10 mouse cellular contexts compared by ENCODE assay signal in genomic region chr15:98168622-98169004, GRCm38 (mm10). TPM values are rescaled to one million over a fixed set of nuclear protein-coding genes. Genes with fewer than 3 reads are reported as not detected.
DNase-seq lines count a peak whose midpoint lies in the region; ATAC-seq and TF ChIP-seq lines count a peak whose summit lies in the region.
"Had no signal": no experiment of that assay in that cellular context is flagged by ENCODE, and none has a peak within 500 bp of the region (broad histone marks: within the 10 kb centered on the region; RNA-seq: fewer than 3 reads in every experiment).

No protein-coding gene starts in this region.

- H3K36me3 ChIP-seq in kidney, postnatal 0 days (ENCODE audit: insufficient read depth, low read length), result no peaks in the 10 kb centered on the region
- no peaks in the 10 kb centered on the region for H3K36me3 ChIP-seq in embryonic facial prominence, embryonic 14.5 days (ENCODE audit: control insufficient read depth, insufficient read depth, low read length)
- no peaks in the 10 kb centered on the region for H3K36me3 ChIP-seq in hindbrain, embryonic 14.5 days (replicated peaks; ENCODE audit: control insufficient read depth, insufficient read depth)
- H3K36me3 ChIP-seq in neural tube, embryonic 11.5 days (ENCODE audit: control insufficient read depth, insufficient read depth, low read length), result no peaks in the 10 kb centered on the region

- H3K4me3 ChIP-seq in kidney, postnatal 0 days (replicated peaks; ENCODE audit: low read depth, low read length), result peak overlapping the region; percentile 33; the same call in 1 of the 2 replicates
- peak overlapping the region; percentile 45 for H3K4me3 ChIP-seq in embryonic facial prominence, embryonic 14.5 days (ENCODE audit: low read depth, low read length)
- peak overlapping the region; percentile 50 for H3K4me3 ChIP-seq in hindbrain, embryonic 14.5 days (replicated peaks; ENCODE audit: low read length)
- peak overlapping the region; percentile 45 for H3K4me3 ChIP-seq in neural tube, embryonic 11.5 days (ENCODE audit: low read depth, low read length)

- H3K27me3 ChIP-seq in kidney, postnatal 0 days (ENCODE audit: insufficient read depth, low read length), result peaks cover 29% of the 10 kb centered on the region
- peaks cover 74% of the 10 kb centered on the region for H3K27me3 ChIP-seq in embryonic facial prominence, embryonic 14.5 days (replicated peaks; ENCODE audit: control insufficient read depth, insufficient read depth, low read length)
- H3K27me3 ChIP-seq in hindbrain, embryonic 14.5 days (ENCODE audit: control insufficient read depth, insufficient read depth, low read length), result peaks cover 9% of the 10 kb centered on the region; the same call in 1 of the 2 replicates
- H3K27me3 ChIP-seq in neural tube, embryonic 11.5 days (ENCODE audit: control insufficient read depth, insufficient read depth, low read length), result peaks cover 41% of the 10 kb centered on the region
- H3K27me3 ChIP-seq: Patski had no signal

- WGBS in kidney, postnatal 0 days, result 8% methylated on average over 19 of the region's 19 CpGs
- 6% methylated on average over 12 of the region's 19 CpGs for WGBS in embryonic facial prominence, embryonic 14.5 days
- 5% methylated on average over 19 of the region's 19 CpGs for WGBS in hindbrain, embryonic 14.5 days
- WGBS in neural tube, embryonic 11.5 days, result 3% methylated on average over 19 of the region's 19 CpGs

- 0 out of 2 replicates have a peak, but pooled peaks have one; percentile 5 for ATAC-seq in kidney, postnatal 0 days (replicated peaks; ENCODE audit: low FRiP score, low read depth)
- no peak for ATAC-seq in embryonic facial prominence, embryonic 14.5 days (ENCODE audit: low read depth)
- no peak for ATAC-seq in hindbrain, embryonic 14.5 days (ENCODE audit: low FRiP score)
- ATAC-seq in neural tube, embryonic 11.5 days (ENCODE audit: insufficient read depth, low FRiP score, low TSS enrichment), result no peak
- ATAC-seq: Patski had no signal

- 0 out of 2 replicates have a peak, but pooled peaks cover 6% of the 10 kb centered on the region for H3K4me1 ChIP-seq in kidney, postnatal 0 days (replicated peaks; ENCODE audit: insufficient read depth, low read length)
- H3K4me1 ChIP-seq in embryonic facial prominence, embryonic 14.5 days (ENCODE audit: control insufficient read depth, insufficient read depth, low read length), result no peaks in the 10 kb centered on the region
- H3K4me1 ChIP-seq in hindbrain, embryonic 14.5 days (replicated peaks; ENCODE audit: control insufficient read depth, insufficient read depth, low read length), result peaks cover 28% of the 10 kb centered on the region
- peaks cover 15% of the 10 kb centered on the region for H3K4me1 ChIP-seq in neural tube, embryonic 11.5 days (ENCODE audit: control insufficient read depth, insufficient read depth, low read length)

- no peak overlapping the region for H3K27ac ChIP-seq in kidney, postnatal 0 days
- H3K27ac ChIP-seq in embryonic facial prominence, embryonic 14.5 days (replicated peaks; ENCODE audit: low read depth, low read length), result no peak overlapping the region
- no peak overlapping the region for H3K27ac ChIP-seq in hindbrain, embryonic 14.5 days
- H3K27ac ChIP-seq in neural tube, embryonic 11.5 days (ENCODE audit: low read depth, low read length), result no peak overlapping the region

- TF ChIP-seq CTCF in kidney, postnatal 0 days (IDR thresholded peaks at IDR 0.05; ENCODE audit: low read depth), result no peak

- no peak overlapping the region for H3K9ac ChIP-seq in kidney, postnatal 0 days (ENCODE audit: low read depth, low read length)
- H3K9ac ChIP-seq in embryonic facial prominence, embryonic 14.5 days (ENCODE audit: low read depth, low read length), result no peak overlapping the region
- H3K9ac ChIP-seq in hindbrain, embryonic 14.5 days, result peak overlapping the region; percentile 62
- H3K9ac ChIP-seq in neural tube, embryonic 11.5 days (ENCODE audit: low read length), result no peak overlapping the region

- H3K4me2 ChIP-seq in kidney, postnatal 0 days (ENCODE audit: low read length), result no peak overlapping the region
- H3K4me2 ChIP-seq in embryonic facial prominence, embryonic 14.5 days (ENCODE audit: low read depth, low read length), result peak overlapping the region; percentile 73
- peak overlapping the region; percentile 67 for H3K4me2 ChIP-seq in hindbrain, embryonic 14.5 days (replicated peaks)
- H3K4me2 ChIP-seq in neural tube, embryonic 11.5 days (ENCODE audit: low read depth), result peak overlapping the region; percentile 72

- no peaks in the 10 kb centered on the region for H3K9me3 ChIP-seq in kidney, postnatal 0 days (replicated peaks; ENCODE audit: low read length)
- no peaks in the 10 kb centered on the region for H3K9me3 ChIP-seq in embryonic facial prominence, embryonic 14.5 days (ENCODE audit: control insufficient read depth, low read length)
- H3K9me3 ChIP-seq in hindbrain, embryonic 14.5 days (ENCODE audit: control insufficient read depth, low read length), result no peaks in the 10 kb centered on the region
- H3K9me3 ChIP-seq in neural tube, embryonic 11.5 days (ENCODE audit: control insufficient read depth, low read length), result no peaks in the 10 kb centered on the region

- no peak for DNase-seq in kidney, postnatal 0 days (ENCODE audit: low spot score)
- DNase-seq in kidney, postnatal 25 days, result no peak
- DNase-seq in embryonic facial prominence, embryonic 14.5 days (ENCODE audit: low spot score), result no peak
- no peak for DNase-seq in hindbrain, embryonic 14.5 days (ENCODE audit: low spot score)
- no peak for DNase-seq in neural tube, embryonic 11.5 days (ENCODE audit: low spot score)
- DNase-seq in spleen, postnatal 36 days (ENCODE audit: low spot score in 2 of 2), result no peak
- DNase-seq in urinary bladder, adult 18-20 months (ENCODE audit: low spot score in 2 of 2), result no peak
- DNase-seq: layer of hippocampus, adult 9-11 months had no signal

RNA-seq across cellular contexts. Expression of gene Ccdc184, which starts 1.7 kb away (rescaled TPM):
- polyA plus RNA-seq in kidney, postnatal 0 days (2015; fragmentation: Nextera tagmentation; extraction: Ambion mirVana), result 1.3 and 1.7 TPM in 2 replicates
- 2.0 and 2.5 TPM in 2 replicates for polyA plus RNA-seq in embryonic facial prominence, embryonic 14.5 days (2014; fragmentation: Nextera tagmentation; extraction: Ambion mirVana)
- 98.1 and 125 TPM in 2 replicates for polyA plus RNA-seq in hindbrain, embryonic 14.5 days (2014; fragmentation: Nextera tagmentation; extraction: Ambion mirVana)
- polyA plus RNA-seq in neural tube, embryonic 11.5 days (2014; fragmentation: Nextera tagmentation; extraction: Ambion mirVana), result 10.3 and 12.2 TPM in 2 replicates
- polyA plus RNA-seq: Patski had no signal

RNA-seq across cellular contexts. Expression of gene Asb8, which starts 3.2 kb away (rescaled TPM):
- 49.5 and 52.5 TPM in 2 replicates for polyA plus RNA-seq in kidney, postnatal 0 days (2015; fragmentation: Nextera tagmentation; extraction: Ambion mirVana)
- 58.4 and 62.5 TPM in 2 replicates for polyA plus RNA-seq in embryonic facial prominence, embryonic 14.5 days (2014; fragmentation: Nextera tagmentation; extraction: Ambion mirVana)
- polyA plus RNA-seq in hindbrain, embryonic 14.5 days (2014; fragmentation: Nextera tagmentation; extraction: Ambion mirVana), result 66.2 and 66.8 TPM in 2 replicates
- polyA plus RNA-seq in neural tube, embryonic 11.5 days (2014; fragmentation: Nextera tagmentation; extraction: Ambion mirVana), result 50.7 and 58.1 TPM in 2 replicates

RNA-seq across cellular contexts. Expression of gene Olfr288, which starts 26.7 kb away (rescaled TPM):
- polyA plus RNA-seq in kidney, postnatal 0 days (2015; fragmentation: Nextera tagmentation; extraction: Ambion mirVana), result not detected in 2 replicates
- not detected in 2 replicates for polyA plus RNA-seq in embryonic facial prominence, embryonic 14.5 days (2014; fragmentation: Nextera tagmentation; extraction: Ambion mirVana)
- not detected in 2 replicates for polyA plus RNA-seq in hindbrain, embryonic 14.5 days (2014; fragmentation: Nextera tagmentation; extraction: Ambion mirVana)
- polyA plus RNA-seq in neural tube, embryonic 11.5 days (2014; fragmentation: Nextera tagmentation; extraction: Ambion mirVana), result not detected in 2 replicates
- polyA plus RNA-seq: lung, postnatal 0 days; Patski had no signal

RNA-seq across cellular contexts. Expression of gene Gm44579, which starts 52.2 kb away (rescaled TPM):
- polyA plus RNA-seq in kidney, postnatal 0 days (2015; fragmentation: Nextera tagmentation; extraction: Ambion mirVana), result not detected in 2 replicates
- polyA plus RNA-seq in embryonic facial prominence, embryonic 14.5 days (2014; fragmentation: Nextera tagmentation; extraction: Ambion mirVana), result not detected in 2 replicates
- not detected in 2 replicates for polyA plus RNA-seq in hindbrain, embryonic 14.5 days (2014; fragmentation: Nextera tagmentation; extraction: Ambion mirVana)
- not detected in 2 replicates for polyA plus RNA-seq in neural tube, embryonic 11.5 days (2014; fragmentation: Nextera tagmentation; extraction: Ambion mirVana)
- polyA plus RNA-seq: lung, postnatal 0 days; Patski had no signal

RNA-seq across cellular contexts. Expression of gene Olfr287, which starts 52.2 kb away (rescaled TPM):
- not detected in 2 replicates for polyA plus RNA-seq in kidney, postnatal 0 days (2015; fragmentation: Nextera tagmentation; extraction: Ambion mirVana)
- polyA plus RNA-seq in embryonic facial prominence, embryonic 14.5 days (2014; fragmentation: Nextera tagmentation; extraction: Ambion mirVana), result not detected in 2 replicates
- 0.17 TPM in 1 of 2 replicates, not detected in the other for polyA plus RNA-seq in hindbrain, embryonic 14.5 days (2014; fragmentation: Nextera tagmentation; extraction: Ambion mirVana)
- polyA plus RNA-seq in neural tube, embryonic 11.5 days (2014; fragmentation: Nextera tagmentation; extraction: Ambion mirVana), result not detected in 2 replicates
- polyA plus RNA-seq: lung, postnatal 0 days; Patski had no signal
